Mouse (Mus musculus) liver, embryonic 13.5 days (tissue): ENCODE results near the gene Tifab. TPM values are rescaled to one million over a fixed set of nuclear protein-coding genes. Genes with fewer than 3 reads are reported as not detected.

Experiments used
- ATAC-seq: fragments of 200-750 bp; cut with Nextera tagmentation; 2 replicates; pipeline ENCODE4 v1.8.0; 2017; ENCODE audit warnings: low read depth, mild to moderate bottlenecking, moderate number of reproducible peaks, moderate library complexity
- DNase-seq: peaks from one replicate; pipeline ENCODE4 v3.0.0; 2022
- H3K27ac ChIP-seq: fragments of 300-500 bp; sonication (generic); 2 replicates; pipeline ENCODE4 v1.5.1; 2015; ENCODE audit warnings: moderate library complexity, mild to moderate bottlenecking, inconsistent platforms
- H3K27me3 ChIP-seq: fragments of 300-500 bp; sonication (generic); 2 replicates; pipeline ENCODE4 v1.6.1; 2015; ENCODE audit warnings: mild to moderate bottlenecking, inconsistent platforms
- H3K36me3 ChIP-seq: fragments of 300-500 bp; sonication (generic); 2 replicates; pipeline ENCODE4 v1.6.1; 2015; ENCODE audit warnings: mild to moderate bottlenecking, inconsistent platforms
- H3K4me1 ChIP-seq: fragments of 300-500 bp; sonication (generic); replicated peaks from 2 replicates; pipeline ENCODE4 v1.6.1; 2015; ENCODE audit warnings: inconsistent platforms
- H3K4me2 ChIP-seq: fragments of 300-500 bp; sonication (generic); 2 replicates; pipeline ENCODE4 v1.6.1; 2015; ENCODE audit warnings: inconsistent platforms, mild to moderate bottlenecking, moderate library complexity
- H3K4me3 ChIP-seq: fragments of 300-500 bp; sonication (generic); replicated peaks from 2 replicates; pipeline ENCODE4 v1.5.1; 2015; ENCODE audit warnings: mild to moderate bottlenecking, inconsistent platforms
- H3K9ac ChIP-seq: fragments of 300-500 bp; sonication (generic); 2 replicates; pipeline ENCODE4 v1.6.1; 2015; ENCODE audit warnings: mild to moderate bottlenecking, inconsistent platforms
- H3K9me3 ChIP-seq: fragments of 300-500 bp; sonication (generic); replicated peaks from 2 replicates; pipeline ENCODE4 v1.6.1; 2016; ENCODE audit warnings: inconsistent platforms
- WGBS: fragments of 180-500 bp; shearing (Covaris S2); methylation state at CpG from one replicate; pipeline ENCODE4 v1.1.7; 2015; ENCODE audit not compliant: insufficient replicate concordance; 5-methylcytosine and 5-hydroxymethylcytosine counted together
- polyA plus RNA-seq: library from polyadenylated mRNA; unstranded; fragments of >200 nt; fragmentation: Nextera tagmentation; extraction: Ambion mirVana; gene quantifications from 2 replicates; pipeline ENCODE4 v1.2.1, GENCODE M21; 2015

Tifab gene
- 5.7 and 5.9 TPM in 2 replicates for polyA plus RNA-seq

DNA sequence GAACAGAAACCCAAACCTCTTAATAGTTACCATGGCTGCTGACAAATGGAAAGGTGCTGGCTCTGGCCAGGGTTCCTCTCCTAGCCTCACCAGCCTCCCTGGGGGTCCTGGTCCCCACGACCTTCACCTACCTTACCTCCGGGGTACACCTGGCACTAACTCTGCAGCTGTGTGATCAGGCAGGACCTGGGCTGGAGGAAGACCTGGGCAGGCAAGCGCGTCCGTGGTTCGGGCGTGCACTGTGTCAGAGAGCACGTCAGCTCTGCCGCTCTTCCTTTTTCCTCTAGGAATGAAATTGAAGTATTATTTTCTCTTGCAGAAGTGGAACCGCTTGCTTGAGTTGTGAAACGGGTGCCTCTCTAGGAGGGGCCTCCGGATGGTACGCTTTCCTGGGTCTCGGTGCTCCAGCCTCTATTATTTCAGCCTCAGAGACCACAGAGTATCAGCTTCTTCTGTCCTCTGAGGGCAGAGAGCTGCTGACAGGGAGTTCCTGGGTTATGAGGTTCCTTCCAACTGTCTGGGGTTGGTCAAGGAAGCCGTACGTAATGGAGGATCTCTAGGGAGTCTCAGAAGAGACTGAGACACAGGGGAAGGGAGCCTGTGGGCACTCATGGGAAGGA lies at the start of gene Tifab:
Tifab (minus strand) TSS at position 470 of the 620 bp plus-strand sequence.
- DNase-seq = no peak
- Histone ChIP-seq H3K4me3 (peak within 1 kb of the TSS; percentile 35), H3K9ac (no peak within 1 kb of the TSS), H3K27ac (peak within 1 kb of the TSS; percentile 43; the same call in 1 of the 2 replicates), H3K36me3 (no peaks in the 10 kb centered on the region), H3K4me1 (no peaks in the 10 kb centered on the region), H3K9me3 (no peaks in the 10 kb centered on the region), H3K27me3 (no peaks in the 10 kb centered on the region), H3K4me2 (no peak within 1 kb of the TSS)
- ATAC-seq = peak; percentile 10; the same call in 1 of the 2 replicates
- WGBS = 65% methylated on average over 16 of the region's 16 CpGs

DNA sequence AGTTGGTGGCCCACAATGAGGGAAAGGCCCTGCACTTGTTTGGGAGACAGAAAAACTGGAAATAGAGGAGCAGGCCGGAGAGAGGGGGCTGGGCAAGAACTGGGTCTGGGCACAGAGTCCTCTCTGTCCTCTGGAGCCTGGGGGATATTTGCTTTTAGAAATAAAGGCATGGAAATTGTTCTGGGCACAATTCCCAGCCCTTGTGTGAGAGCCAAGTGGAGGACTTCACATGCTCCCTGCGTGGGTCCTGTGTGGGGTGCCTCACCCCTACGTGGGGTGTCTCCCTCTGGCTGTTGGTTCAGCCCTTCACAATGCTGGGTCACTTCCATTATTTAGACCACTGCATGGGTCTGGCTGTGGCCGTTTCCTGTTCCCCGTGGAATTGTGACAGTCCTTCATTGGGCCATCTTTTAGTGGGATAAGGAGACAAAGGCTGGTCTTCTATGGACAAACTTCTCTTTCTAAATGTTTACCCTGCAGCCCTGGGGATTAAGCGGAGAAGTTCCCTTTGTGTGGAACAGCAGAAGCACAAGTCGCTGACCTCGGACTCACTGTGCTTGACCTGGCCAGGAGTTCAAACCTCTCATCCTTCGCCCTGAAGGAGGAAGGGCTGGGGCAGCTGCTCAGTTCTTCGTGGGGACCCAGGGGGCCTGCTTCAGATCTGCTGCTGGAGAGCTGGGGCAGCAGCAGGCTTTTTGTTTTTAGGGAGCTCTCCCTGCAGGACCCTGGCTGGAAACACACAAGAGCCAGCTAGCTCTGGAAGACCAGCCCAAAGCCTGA lies 47.7 kb upstream of the Tifab start:
- 0 out of 2 replicates have a peak, but pooled peaks cover 3% of the 10 kb centered on the region for H3K4me1 ChIP-seq
- no peak overlapping the region for H3K4me2 ChIP-seq
- no peak overlapping the region for H3K4me3 ChIP-seq
- peaks cover 83% of the 10 kb centered on the region for H3K27me3 ChIP-seq
- H3K36me3 ChIP-seq = no peaks in the 10 kb centered on the region
- H3K9ac ChIP-seq = no peak overlapping the region
- DNase-seq = no peak
- H3K27ac ChIP-seq = no peak overlapping the region
- H3K9me3 ChIP-seq = no peaks in the 10 kb centered on the region
- ATAC-seq = no peak
- 22% methylated on average over 10 of the region's 10 CpGs for WGBS

- no peak for DNase-seq
- Histone ChIP-seq H3K27me3 (peaks cover 87% of the 10 kb centered on the region), H3K27ac (no peak overlapping the region), H3K9me3 (no peaks in the 10 kb centered on the region), H3K9ac (no peak overlapping the region), H3K4me1 (0 out of 2 replicates have a peak, but pooled peaks cover 4% of the 10 kb centered on the region), H3K4me2 (no peak overlapping the region), H3K36me3 (no peaks in the 10 kb centered on the region), H3K4me3 (no peak overlapping the region)
- 3% methylated on average over 21 of the region's 21 CpGs for WGBS
- ATAC-seq = no peak
Observed at GRCm38 (mm10) chr13:56223625-56224024, 44.9 kb upstream of the Tifab start.

DNA sequence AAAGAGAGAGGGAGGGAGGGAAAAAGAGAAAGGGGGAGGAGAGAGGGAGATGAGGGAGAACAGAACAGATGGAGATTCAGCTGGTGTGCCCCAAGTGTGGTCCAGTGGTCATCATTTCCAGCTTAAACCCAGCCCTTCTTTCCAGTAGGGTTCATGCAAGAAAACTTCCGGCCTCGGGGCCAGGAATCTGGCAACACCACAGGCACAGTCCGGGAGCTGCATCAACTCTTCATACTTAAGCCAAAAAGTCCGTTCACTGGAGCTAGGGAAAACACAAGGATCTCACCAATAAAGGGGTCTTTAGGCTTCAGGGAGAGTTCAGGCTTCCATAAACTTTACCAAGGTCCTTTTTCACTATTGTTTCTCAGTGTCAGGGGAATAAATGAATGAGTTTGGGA lies 44.2 kb upstream of the Tifab start:
- DNase-seq (no peak), ATAC-seq (no peak)
- H3K4me3 ChIP-seq = no peak overlapping the region
- no peak overlapping the region for H3K9ac ChIP-seq
- no peaks in the 10 kb centered on the region for H3K9me3 ChIP-seq
- no peaks in the 10 kb centered on the region for H3K36me3 ChIP-seq
- H3K4me1 ChIP-seq = 0 out of 2 replicates have a peak, but pooled peaks cover 4% of the 10 kb centered on the region
- peaks cover 80% of the 10 kb centered on the region for H3K27me3 ChIP-seq
- no peak overlapping the region for H3K4me2 ChIP-seq
- WGBS = 3% methylated on average over 4 of the region's 4 CpGs
- H3K27ac ChIP-seq = no peak overlapping the region

GRCm38 (mm10) chr13:56221995-56222848 lies 43.5 kb upstream of the Tifab start:
- no peaks in the 10 kb centered on the region for H3K36me3 ChIP-seq
- no peak overlapping the region for H3K4me3 ChIP-seq
- H3K4me2 ChIP-seq = peak overlapping the region; percentile 33; the same call in 1 of the 2 replicates
- no peak overlapping the region for H3K27ac ChIP-seq
- no peak for DNase-seq
- no peak for ATAC-seq
- no peak overlapping the region for H3K9ac ChIP-seq
- WGBS = 3% methylated on average over 50 of the region's 50 CpGs
- H3K9me3 ChIP-seq = no peaks in the 10 kb centered on the region
- H3K27me3 ChIP-seq = peaks cover 79% of the 10 kb centered on the region
- 0 out of 2 replicates have a peak, but pooled peaks cover 4% of the 10 kb centered on the region for H3K4me1 ChIP-seq

DNA sequence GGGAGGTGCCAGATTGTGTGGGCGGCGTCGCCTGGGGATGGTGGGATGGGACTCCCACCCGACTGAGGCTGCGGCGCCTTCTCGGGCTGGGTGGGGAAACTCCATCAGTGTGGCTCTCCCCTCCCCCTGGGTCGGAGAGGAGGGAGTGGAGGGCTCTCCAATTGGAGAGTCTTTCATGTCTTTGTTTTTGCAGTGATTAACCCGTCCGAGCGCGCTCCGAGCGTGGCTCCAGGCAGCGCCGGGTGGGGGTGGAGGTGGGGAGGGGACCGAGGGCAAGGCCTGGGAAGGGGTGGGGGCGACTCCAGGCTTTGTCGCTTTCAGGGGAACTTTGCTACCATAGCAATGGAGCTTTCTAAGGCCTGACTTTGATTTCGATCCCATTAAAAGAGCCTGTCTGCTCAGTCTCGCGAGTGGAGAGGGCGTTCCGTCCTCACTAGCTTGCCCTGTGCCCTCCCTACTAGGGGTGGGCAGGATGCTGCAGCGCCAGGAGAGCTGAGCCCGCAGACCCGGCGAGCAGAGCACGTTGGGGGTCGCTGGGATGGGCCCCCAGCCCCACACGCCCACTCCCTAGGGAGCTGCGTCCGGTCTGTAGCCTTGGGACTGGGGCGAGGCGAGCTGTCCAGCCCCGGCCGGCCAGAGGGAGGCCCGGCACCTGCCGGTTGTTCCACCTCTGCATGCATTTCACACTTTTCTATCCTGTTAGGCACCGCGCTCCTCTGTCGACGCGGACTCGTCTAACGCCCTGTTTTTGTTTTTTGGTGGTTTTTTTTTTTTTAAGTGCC lies 42.6 kb upstream of the Tifab start:
- H3K9me3 ChIP-seq = no peaks in the 10 kb centered on the region
- no peak overlapping the region for H3K9ac ChIP-seq
- DNase-seq (no peak), ATAC-seq (no peak)
- peaks cover 78% of the 10 kb centered on the region for H3K27me3 ChIP-seq
- H3K36me3 ChIP-seq = no peaks in the 10 kb centered on the region
- no peak overlapping the region for H3K27ac ChIP-seq
- WGBS = 3% methylated on average over 46 of the region's 46 CpGs
- H3K4me1 ChIP-seq = 0 out of 2 replicates have a peak, but pooled peaks cover 4% of the 10 kb centered on the region
- 0 out of 2 replicates have a peak overlapping the region, but pooled peaks have one; percentile 6 for H3K4me3 ChIP-seq
- H3K4me2 ChIP-seq = peak overlapping the region; percentile 33; the same call in 1 of the 2 replicates

DNA sequence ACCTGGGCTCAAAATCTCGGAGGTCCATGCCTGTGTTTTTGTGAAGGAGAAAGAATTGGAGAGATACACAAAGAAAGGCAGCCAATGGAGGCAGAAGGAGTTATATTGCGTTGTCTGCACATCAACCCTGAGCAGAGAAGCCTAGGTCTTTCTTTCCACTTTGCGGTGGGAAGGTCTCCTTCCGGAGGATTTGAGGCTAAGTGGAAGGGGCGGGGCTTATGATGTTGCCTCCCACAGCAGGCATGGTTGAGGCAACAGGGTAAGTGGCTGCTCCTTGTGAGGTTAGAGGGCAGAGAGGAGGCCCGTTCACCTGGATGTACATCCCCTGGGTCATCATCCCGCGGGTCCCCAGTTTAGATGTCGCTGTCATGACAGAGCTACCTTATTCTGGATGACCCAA lies 40.6 kb upstream of the Tifab start:
- H3K4me3 ChIP-seq = no peak overlapping the region
- no peak overlapping the region for H3K9ac ChIP-seq
- ATAC-seq = no peak
- DNase-seq = no peak
- H3K4me1 ChIP-seq = 0 out of 2 replicates have a peak, but pooled peaks cover 4% of the 10 kb centered on the region
- WGBS = 36% methylated on average over 9 of the region's 9 CpGs
- no peaks in the 10 kb centered on the region for H3K9me3 ChIP-seq
- no peaks in the 10 kb centered on the region for H3K36me3 ChIP-seq
- no peak overlapping the region for H3K27ac ChIP-seq
- H3K4me2 ChIP-seq = no peak overlapping the region
- peaks cover 77% of the 10 kb centered on the region for H3K27me3 ChIP-seq

DNA sequence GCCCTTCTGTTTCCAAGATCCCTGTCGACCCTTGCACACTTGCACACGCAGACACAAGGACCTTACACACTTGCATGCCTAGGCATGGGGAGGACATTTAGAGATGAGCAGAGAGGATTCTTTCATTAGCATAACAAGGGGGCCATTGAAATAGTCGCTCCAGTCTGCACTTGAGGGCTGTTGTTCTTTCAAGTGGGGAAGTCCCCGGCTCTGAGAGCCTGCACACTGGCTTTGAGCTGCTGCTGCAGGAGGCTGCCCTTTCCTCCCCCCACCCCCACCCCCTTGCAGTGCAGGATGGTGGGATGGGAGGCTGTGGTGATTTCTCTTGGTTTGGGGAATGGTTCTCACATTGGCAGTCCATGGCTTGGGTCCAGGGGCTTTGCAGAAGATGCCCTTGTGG lies 37.4 kb upstream of the Tifab start:
- Histone ChIP-seq H3K4me2 (no peak overlapping the region), H3K27me3 (peaks cover 61% of the 10 kb centered on the region), H3K4me3 (no peak overlapping the region), H3K4me1 (no peaks in the 10 kb centered on the region), H3K9ac (no peak overlapping the region), H3K27ac (no peak overlapping the region), H3K36me3 (no peaks in the 10 kb centered on the region), H3K9me3 (no peaks in the 10 kb centered on the region)
- ATAC-seq = no peak
- DNase-seq = no peak
- 24% methylated on average over 4 of the region's 4 CpGs for WGBS

DNA sequence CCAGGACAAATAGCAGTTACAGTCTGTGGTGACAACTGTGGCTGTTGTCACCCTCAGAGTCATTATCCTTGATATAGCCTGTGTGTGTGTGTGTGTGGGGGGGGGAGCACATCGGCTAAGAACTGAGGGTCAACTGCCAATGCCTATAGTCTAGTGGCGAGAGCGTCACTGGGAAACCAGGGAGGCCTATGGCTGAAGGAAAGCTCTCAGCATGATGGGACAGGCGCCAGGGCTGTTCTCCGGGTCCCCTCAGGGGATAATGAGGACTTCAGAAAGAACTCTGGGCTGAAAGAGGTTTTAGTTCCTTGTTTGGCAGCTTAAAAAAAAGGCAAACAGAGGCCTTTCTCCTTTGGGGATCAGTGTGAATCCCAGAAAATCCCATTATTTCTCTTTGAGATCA lies 35.9 kb upstream of the Tifab start:
- Histone ChIP-seq H3K9ac (no peak overlapping the region), H3K4me1 (no peaks in the 10 kb centered on the region), H3K4me3 (no peak overlapping the region), H3K27ac (no peak overlapping the region), H3K36me3 (no peaks in the 10 kb centered on the region), H3K4me2 (no peak overlapping the region), H3K27me3 (peaks cover 55% of the 10 kb centered on the region), H3K9me3 (no peaks in the 10 kb centered on the region)
- DNase-seq (no peak), ATAC-seq (no peak)
- WGBS = 49% methylated on average over 5 of the region's 5 CpGs

DNA sequence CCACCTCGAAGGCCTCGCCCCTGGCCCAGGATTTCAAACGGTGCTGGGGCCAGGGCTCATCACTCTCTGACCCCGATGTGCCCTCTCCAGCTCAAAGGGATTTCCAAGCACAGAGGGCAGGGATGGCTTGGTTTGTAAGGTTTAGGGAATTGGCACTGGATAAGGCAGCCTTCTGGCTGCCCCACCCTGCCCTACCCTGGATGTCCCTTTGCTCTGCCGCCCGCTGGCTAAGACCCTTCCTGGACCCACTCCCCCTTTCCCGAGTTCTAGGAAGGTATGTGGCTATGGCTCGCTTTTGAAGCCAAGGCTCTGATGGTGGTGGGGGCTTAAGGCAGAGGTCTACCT lies 30.4 kb upstream of the Tifab start:
- H3K4me1 ChIP-seq = no peaks in the 10 kb centered on the region

More for the DNA sequence above, 30.4 kb upstream of the Tifab start:
- Histone ChIP-seq H3K4me2 (no peak overlapping the region), H3K9ac (no peak overlapping the region), H3K4me3 (no peak overlapping the region), H3K9me3 (no peaks in the 10 kb centered on the region), H3K27me3 (peaks cover 40% of the 10 kb centered on the region), H3K36me3 (no peaks in the 10 kb centered on the region), H3K27ac (no peak overlapping the region)
- ATAC-seq = no peak
- DNase-seq = no peak
- WGBS = 27% methylated on average over 8 of the region's 8 CpGs
